Mouse (Mus musculus): ENCODE measurements at regions not wholly inside any gene's neighbourhood (a gene's known extent, or its start where the extent isn't known, plus 50 kb on each side); places are given as distances from the start of the nearest gene placed in this dataset.

DNA sequence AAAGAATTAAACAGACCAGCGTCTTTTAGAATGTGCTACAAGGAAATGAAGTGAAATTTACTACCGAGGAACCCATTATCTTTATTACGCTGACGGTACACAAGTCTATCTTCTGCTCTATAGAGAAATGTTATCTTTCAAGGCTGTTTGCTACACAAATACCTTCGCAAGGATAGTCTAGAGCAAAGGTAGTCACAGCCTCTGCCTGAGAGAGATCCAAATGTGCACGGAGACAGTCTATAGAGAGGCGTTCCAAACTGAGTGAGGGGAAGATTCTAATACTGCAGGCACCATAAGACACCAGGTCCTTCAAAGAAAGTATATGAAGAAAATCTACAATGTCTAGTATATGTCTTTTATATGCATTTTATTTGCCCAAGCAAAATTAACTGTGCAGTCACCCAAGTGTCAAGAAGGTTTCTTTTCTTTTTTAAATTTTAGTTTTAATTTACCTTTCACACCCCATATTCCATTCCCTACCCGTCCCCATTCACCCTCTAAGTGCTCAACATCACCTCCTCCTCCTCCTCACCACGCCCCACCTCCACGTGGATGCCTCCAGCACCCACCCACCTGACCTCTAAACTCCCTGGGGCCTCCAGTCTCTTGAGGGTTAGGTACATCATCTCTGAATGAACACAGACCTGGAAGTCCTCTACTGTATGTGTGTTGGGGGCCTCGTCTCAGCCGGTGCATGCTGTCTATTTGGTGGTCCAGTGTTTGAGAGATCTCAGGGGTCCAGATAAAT, 99.7 kb upstream of the Pde3a start:
- no peaks in the 10 kb centered on the region for H3K79me2 ChIP-seq (ENCODE audit: control insufficient read depth, insufficient read depth, low read length, poor library complexity)
- H3K9me3 ChIP-seq (replicated peaks; ENCODE audit: insufficient read depth, low read length) = no peaks in the 10 kb centered on the region
- no peaks in the 10 kb centered on the region for H3K4me1 ChIP-seq (ENCODE audit: control insufficient read depth in 1 of 2, insufficient read depth in 2 of 2, low read length in 2 of 2)
- no peak for DNase-seq (ENCODE audit: low read depth, low spot score)
- no peak overlapping the region for H3K4me3 ChIP-seq (ENCODE audit: control insufficient read depth in 1 of 2, insufficient read depth in 1 of 2, low read depth in 2 of 2, low read length in 2 of 2)
- H3K27ac ChIP-seq (ENCODE audit: control insufficient read depth, low read depth, low read length) = no peak overlapping the region
- no peaks in the 10 kb centered on the region for H3K36me3 ChIP-seq (ENCODE audit: control insufficient read depth in 1 of 2, insufficient read depth in 2 of 2, low read length in 2 of 2)
- TF ChIP-seq TCF12 (IDR thresholded peaks at IDR 0.05; ENCODE audit: low read depth, low read length) (no peak), GATA1 (IDR thresholded peaks at IDR 0.05; ENCODE audit: low read depth, low read length) (no peak), E2F4 (IDR thresholded peaks at IDR 0.05; ENCODE audit: borderline replicate concordance, low read depth, low read length) (no peak), RAD21 (IDR thresholded peaks at IDR 0.05; ENCODE audit: low read depth, low read length) (no peak), MAZ (IDR thresholded peaks at IDR 0.05; ENCODE audit: low read depth, low read length) (no peak), SIN3A (IDR thresholded peaks at IDR 0.05; ENCODE audit: low read length) (no peak), KAT2A (conservative IDR thresholded peaks at IDR 0.05; ENCODE audit: low read depth, low read length) (no peak), UBTF (IDR thresholded peaks at IDR 0.05; ENCODE audit: borderline replicate concordance, insufficient read depth, low read depth, low read length) (no peak), MAFK (IDR thresholded peaks at IDR 0.05; ENCODE audit: borderline replicate concordance, low read depth, low read length) (no peak), GABPA (IDR thresholded peaks at IDR 0.05; ENCODE audit: low read depth, low read length) (no peak), CTCF (IDR thresholded peaks at IDR 0.05 in 2 of 3, conservative IDR thresholded peaks at IDR 0.05 in 1 of 3; ENCODE audit: control insufficient read depth in 1 of 3, insufficient read depth in 1 of 3, low read depth in 2 of 3, low read length in 3 of 3, poor library complexity in 1 of 3, severe bottlenecking in 1 of 3) (no peak)
- H3K27me3 ChIP-seq (ENCODE audit: control insufficient read depth in 1 of 2, insufficient read depth in 2 of 2, low read length in 2 of 2) = no peaks in the 10 kb centered on the region
- H3K9ac ChIP-seq (ENCODE audit: control insufficient read depth, low read depth, low read length, poor library complexity, severe bottlenecking) = no peak overlapping the region

DNA sequence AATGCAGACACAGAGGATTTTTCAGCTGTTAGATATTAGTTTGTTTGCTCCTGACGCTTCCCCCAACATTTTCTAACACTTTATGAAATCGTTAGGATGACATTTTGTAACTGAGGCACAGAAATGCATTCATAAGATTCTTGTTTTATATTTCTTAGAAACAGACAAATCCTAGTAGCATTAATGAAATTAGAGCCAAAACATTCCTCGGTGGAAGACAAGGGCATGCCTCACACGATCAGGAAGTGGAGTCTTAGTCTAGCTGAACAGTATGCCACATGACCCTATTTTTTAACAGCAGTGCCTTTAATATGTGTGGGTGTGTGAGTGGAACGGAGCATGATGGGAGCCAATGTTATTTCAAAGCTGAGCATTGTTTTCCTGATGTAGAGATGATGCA, 89.7 kb upstream of the Pde3a start:
- no peak for DNase-seq (ENCODE audit: low read depth, low spot score)
- no peaks in the 10 kb centered on the region for H3K36me3 ChIP-seq (ENCODE audit: control insufficient read depth in 1 of 2, insufficient read depth in 2 of 2, low read length in 2 of 2)
- H3K27ac ChIP-seq (ENCODE audit: control insufficient read depth, low read depth, low read length) = no peak overlapping the region
- H3K4me1 ChIP-seq (ENCODE audit: control insufficient read depth in 1 of 2, insufficient read depth in 2 of 2, low read length in 2 of 2) = no peaks in the 10 kb centered on the region
- no peak overlapping the region for H3K9ac ChIP-seq (ENCODE audit: control insufficient read depth, low read depth, low read length, poor library complexity, severe bottlenecking)
- TF ChIP-seq MAFK (IDR thresholded peaks at IDR 0.05; ENCODE audit: borderline replicate concordance, low read depth, low read length) (no peak), MEF2A (IDR thresholded peaks at IDR 0.05; ENCODE audit: extremely low read depth, insufficient replicate concordance, low read depth, low read length, poor library complexity, severe bottlenecking) (no peak), POLR2A (IDR thresholded peaks at IDR 0.05; ENCODE audit: control insufficient read depth in 1 of 2, insufficient read depth in 1 of 2, low read depth in 1 of 2, low read length in 2 of 2, poor library complexity in 1 of 2) (no peak)
- H3K4me3 ChIP-seq (ENCODE audit: control insufficient read depth in 1 of 2, insufficient read depth in 1 of 2, low read depth in 2 of 2, low read length in 2 of 2) = no peak overlapping the region
- H3K79me2 ChIP-seq (ENCODE audit: control insufficient read depth, insufficient read depth, low read length, poor library complexity) = no peaks in the 10 kb centered on the region
- H3K9me3 ChIP-seq (replicated peaks; ENCODE audit: insufficient read depth, low read length) = no peaks in the 10 kb centered on the region
- no peaks in the 10 kb centered on the region for H3K27me3 ChIP-seq (ENCODE audit: control insufficient read depth in 1 of 2, insufficient read depth in 2 of 2, low read length in 2 of 2)

All from MEL (cell line).